Mouse (Mus musculus) thymus, postnatal 36 days (tissue): ENCODE data around the gene Itsn1.

Experiments
- DNase-seq, 2 experiments: peaks; one replicate each; pipeline ENCODE4 v3.0.0; 2022; ENCODE audit warnings: mixed read lengths in 2 of 2

Itsn1 gene

GRCm38 (mm10) chr16:91820299-91820698 is 91.2 kb downstream of the Itsn1 start:
- DNase-seq = no peak

- no peak for DNase-seq
These were observed 93.2 kb downstream of the Itsn1 start for GRCm38 (mm10) chr16:91822325-91822724.

GRCm38 (mm10) chr16:91822759-91823158 is 93.7 kb downstream of the Itsn1 start:
- DNase-seq = no peak

GRCm38 (mm10) chr16:91825774-91826325 is 96.8 kb downstream of the Itsn1 start:
- peak; percentile 71 to 74 for DNase-seq

- DNase-seq = no peak
These were observed 97.8 kb downstream of the Itsn1 start for GRCm38 (mm10) chr16:91826893-91827292.

- no peak for DNase-seq
These were observed 98.4 kb downstream of the Itsn1 start for GRCm38 (mm10) chr16:91827456-91827855.

- DNase-seq = no peak
These were observed 99.1 kb downstream of the Itsn1 start for GRCm38 (mm10) chr16:91828160-91828559.

GRCm38 (mm10) chr16:91828603-91829002 is 99.5 kb downstream of the Itsn1 start:
- DNase-seq = no peak

GRCm38 (mm10) chr16:91829121-91829520 is 100.0 kb downstream of the Itsn1 start:
- DNase-seq = no peak

GRCm38 (mm10) chr16:91830260-91830659 is 101.2 kb downstream of the Itsn1 start:
- DNase-seq = no peak

GRCm38 (mm10) chr16:91833121-91833520 is 104.0 kb downstream of the Itsn1 start:
- DNase-seq = no peak

GRCm38 (mm10) chr16:91833558-91833957 is 104.5 kb downstream of the Itsn1 start:
- DNase-seq = no peak

GRCm38 (mm10) chr16:91833981-91834380 is 104.9 kb downstream of the Itsn1 start:
- DNase-seq = no peak

GRCm38 (mm10) chr16:91835790-91836189 is 106.7 kb downstream of the Itsn1 start:
- DNase-seq = no peak

GRCm38 (mm10) chr16:91836592-91837557 is 107.8 kb downstream of the Itsn1 start:
- DNase-seq = no peak

GRCm38 (mm10) chr16:91837558-91838041 is 108.5 kb downstream of the Itsn1 start:
- no peak for DNase-seq

- DNase-seq = no peak
These were observed 109.7 kb downstream of the Itsn1 start for GRCm38 (mm10) chr16:91838771-91839170.

- no peak for DNase-seq
These were observed 110.4 kb downstream of the Itsn1 start for GRCm38 (mm10) chr16:91839462-91839861.

GRCm38 (mm10) chr16:91841026-91841630 is 112.0 kb downstream of the Itsn1 start:
- DNase-seq = no peak

- no peak for DNase-seq
These were observed 117.1 kb downstream of the Itsn1 start for GRCm38 (mm10) chr16:91846089-91846741.

GRCm38 (mm10) chr16:91847525-91848225 is 118.6 kb downstream of the Itsn1 start:
- DNase-seq = no peak

GRCm38 (mm10) chr16:91848505-91848904 is 119.4 kb downstream of the Itsn1 start:
- DNase-seq = no peak
